Mouse (Mus musculus) megakaryocyte, adult 5-6 weeks (primary cell): Measurements from ENCODE around the gene Grin3b. TPM values are rescaled to one million over a fixed set of nuclear protein-coding genes. Genes with fewer than 3 reads are reported as not detected.

Experiments
- ATAC-seq: 2 replicates; pipeline ENCODE4 v1.8.0; 2016; ENCODE audit warnings: mild to moderate bottlenecking, inconsistent platforms; ENCODE audit not compliant: poor library complexity, severe bottlenecking
- total RNA-seq, 2 experiments: library from RNA; stranded (forward) in 1 of 2; stranded (reverse) in 1 of 2; fragments of 153-499, 151-499 nt in 1 of 2; fragments of 221-1000, 200-1000 nt in 1 of 2; gene quantifications; 2 replicates each; pipeline versions ENCODE4 v1.2.3 to v1.2.4; 2015 to 2017

Grin3b gene
- total RNA-seq, 2 experiments from 2014 or later = 0.18 TPM; not detected in 1

DNA sequence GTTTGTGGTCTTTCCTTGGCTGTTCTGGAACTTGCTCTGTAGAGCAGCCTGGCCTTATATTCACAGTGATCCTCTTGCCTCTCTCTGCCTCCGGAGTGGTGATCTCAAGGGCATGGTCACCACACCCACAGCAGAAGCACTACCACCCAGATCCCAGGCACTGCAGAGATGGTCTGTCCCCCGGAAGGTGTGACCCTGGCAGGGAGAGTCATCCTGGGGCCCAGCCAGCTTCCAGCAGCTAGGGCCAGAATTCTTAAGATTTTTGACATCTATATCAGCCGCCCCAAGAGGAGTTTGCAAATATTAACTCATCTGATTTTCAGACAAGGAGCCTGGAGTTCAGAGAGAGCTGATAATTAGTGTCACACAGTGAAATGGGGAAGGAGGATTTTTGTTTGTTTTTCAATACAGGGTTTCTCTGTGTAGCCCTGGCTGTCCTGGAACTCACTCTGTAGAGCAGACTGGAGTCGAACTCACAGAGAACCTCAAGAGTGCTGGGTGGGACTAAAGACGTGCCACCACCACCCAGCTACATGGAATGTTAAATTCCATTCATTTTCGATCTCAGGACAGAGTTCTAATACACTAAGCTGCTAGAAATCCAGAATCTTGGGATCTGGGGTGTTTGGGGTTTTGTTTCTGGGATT, 15.8 kb downstream of the Grin3b start:
- no peak for ATAC-seq

DNA sequence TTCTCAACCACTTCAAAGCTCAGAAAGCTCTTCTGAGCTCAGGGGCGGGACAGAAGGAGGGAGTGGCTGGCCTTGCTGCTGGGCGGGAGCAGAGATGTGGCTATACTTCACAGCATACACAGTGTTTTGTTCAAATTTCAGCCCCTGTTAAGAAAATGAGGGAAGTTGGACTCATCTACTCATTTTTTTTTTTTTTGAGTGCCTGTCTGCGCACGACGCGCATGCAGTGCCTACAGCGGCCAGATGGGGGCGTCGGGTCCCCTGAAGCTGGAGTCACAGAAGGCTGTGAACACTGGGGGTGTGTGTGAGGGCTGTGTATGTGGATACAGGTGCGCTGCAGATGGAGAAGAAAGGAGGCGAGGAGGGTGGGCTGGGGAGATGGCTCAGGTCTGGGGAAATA, 16.4 kb downstream of the Grin3b start:
- peak; percentile 45 for ATAC-seq

- ATAC-seq = no peak
Observed at GRCm38 (mm10) chr10:79987771-79988505, 17.4 kb downstream of the Grin3b start.

DNA sequence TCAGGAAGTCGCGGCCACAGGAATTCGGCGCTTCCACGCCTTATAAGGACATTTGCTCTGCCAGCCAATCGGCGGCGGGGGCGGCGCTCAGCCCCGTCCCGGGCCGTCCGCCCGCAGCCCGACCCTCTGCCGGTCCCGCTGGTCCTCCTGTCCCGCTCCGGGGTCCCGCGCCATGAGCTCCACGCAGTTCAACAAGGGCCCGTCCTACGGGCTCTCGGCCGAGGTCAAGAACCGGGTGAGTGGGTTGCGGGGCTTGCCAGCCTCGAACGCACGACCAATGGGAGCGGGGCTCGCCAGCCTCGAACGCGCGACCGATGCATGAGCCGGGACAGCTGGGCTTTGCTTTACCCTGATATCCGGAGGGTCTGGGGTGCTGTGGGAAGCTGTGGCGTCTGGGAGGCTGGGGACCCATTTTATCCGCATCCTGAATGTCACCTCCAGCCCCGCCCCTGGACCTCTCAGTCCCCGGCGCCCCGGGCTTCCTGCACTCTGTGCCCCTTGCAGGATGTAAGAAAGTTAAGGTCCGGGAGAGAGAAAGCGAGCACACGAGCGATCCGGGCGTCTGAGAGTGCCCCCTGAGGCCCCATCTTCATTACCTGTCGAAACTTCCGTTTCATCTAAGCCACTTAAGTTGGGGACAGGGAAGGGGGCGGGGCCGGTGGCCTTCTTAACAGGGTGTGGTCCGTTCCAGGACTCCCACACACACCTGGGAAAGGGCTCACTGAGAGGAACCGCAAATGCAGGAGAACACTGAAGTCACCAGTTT, 18.2 kb downstream of the Grin3b start, which contains the start of gene Cnn2:
TSS of gene Cnn2 (plus strand) at position 79 of the 766 bp plus-strand sequence.
- no peak for ATAC-seq

GRCm38 (mm10) chr10:79989272-79989786, 18.8 kb downstream of the Grin3b start:
- ATAC-seq = no peak

- no peak for ATAC-seq
Observed at GRCm38 (mm10) chr10:79989870-79990269, 19.4 kb downstream of the Grin3b start.

DNA sequence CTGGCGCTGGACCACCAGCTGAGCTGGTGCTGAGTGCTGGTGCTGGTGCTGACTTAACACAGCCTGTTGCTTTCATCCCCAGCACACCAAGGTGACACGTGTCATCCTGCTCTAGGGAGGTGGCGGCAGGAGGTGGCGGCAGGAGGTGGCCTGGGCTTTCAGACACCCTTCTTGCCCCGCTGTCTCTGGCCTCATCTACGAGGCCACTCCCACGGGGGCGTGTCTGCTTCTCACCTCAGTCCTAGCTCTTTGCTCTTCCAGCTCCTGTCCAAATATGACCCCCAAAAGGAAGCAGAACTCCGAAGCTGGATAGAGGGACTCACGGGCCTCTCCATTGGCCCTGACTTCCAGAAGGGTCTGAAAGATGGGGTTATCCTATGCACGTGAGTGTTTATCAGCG, 20.6 kb downstream of the Grin3b start:
- no peak for ATAC-seq

- no peak for ATAC-seq
Observed at GRCm38 (mm10) chr10:79991548-79991947, 21.0 kb downstream of the Grin3b start.

- peak; percentile 48 for ATAC-seq
Observed at GRCm38 (mm10) chr10:79994397-79995115, 24.0 kb downstream of the Grin3b start.

DNA sequence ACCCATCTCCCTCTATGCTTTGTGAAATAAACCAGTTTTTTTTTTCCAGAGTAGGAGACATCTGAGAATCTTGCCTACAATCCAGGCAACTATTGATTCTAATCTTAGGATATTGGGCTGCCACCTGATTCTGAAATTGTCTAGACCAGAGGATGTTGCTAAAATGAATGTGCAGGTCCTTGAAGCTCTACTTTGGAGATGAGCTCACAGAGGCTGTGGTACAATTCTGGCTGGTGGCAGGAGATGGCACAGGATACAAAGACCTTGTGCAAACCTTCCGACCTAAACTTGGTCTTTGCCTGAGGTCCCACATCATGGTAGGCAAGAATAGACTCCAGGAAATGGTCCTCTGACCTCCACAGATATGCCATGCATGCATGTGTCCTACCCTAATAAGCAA, 25.1 kb downstream of the Grin3b start:
- ATAC-seq = no peak

DNA sequence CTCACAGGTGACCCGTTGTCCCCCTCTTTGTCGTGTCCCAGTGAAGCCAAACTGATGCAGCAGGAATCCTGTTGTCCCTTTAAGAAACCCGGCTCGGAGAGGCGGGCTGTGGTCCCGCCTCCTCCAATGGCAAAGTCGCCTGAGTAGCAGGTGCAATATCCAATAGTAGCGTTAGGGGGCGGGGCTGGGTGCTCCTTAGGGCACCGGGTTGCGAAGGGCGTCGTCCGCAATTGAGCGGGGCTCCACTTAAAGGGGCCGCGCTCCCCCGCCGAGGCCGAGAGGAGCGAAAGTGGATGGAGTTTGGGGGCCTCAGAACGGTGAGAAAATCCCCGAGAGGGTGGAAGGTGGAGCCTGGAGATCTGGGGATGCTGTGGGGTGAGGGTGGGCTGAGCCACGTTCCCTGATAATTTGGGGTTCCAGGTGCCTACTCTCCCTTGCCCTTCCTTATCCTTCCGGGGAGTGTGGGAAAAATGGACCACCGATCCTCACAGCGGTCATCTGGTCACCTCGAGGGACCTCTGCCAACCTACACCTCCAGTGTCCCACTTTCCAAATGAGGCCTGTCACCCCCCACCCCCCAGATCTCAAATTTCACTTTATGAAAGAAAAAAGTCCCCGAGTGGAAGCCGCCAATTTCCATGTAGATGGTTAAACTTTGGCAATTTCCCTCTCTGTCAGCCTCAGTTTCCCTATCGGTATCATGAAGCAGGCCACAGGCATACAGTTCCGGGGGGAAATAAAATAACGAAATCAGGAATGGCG, 25.9 kb downstream of the Grin3b start, which contains the start of gene Abca7:
TSS of gene Abca7 (plus strand) at position 223 of the 762 bp plus-strand sequence.
- ATAC-seq = peak; percentile 87

- peak; percentile 41 for ATAC-seq
Observed at GRCm38 (mm10) chr10:79997034-79997760, 26.7 kb downstream of the Grin3b start.

GRCm38 (mm10) chr10:79997819-79998218, 27.3 kb downstream of the Grin3b start:
- no peak for ATAC-seq

DNA sequence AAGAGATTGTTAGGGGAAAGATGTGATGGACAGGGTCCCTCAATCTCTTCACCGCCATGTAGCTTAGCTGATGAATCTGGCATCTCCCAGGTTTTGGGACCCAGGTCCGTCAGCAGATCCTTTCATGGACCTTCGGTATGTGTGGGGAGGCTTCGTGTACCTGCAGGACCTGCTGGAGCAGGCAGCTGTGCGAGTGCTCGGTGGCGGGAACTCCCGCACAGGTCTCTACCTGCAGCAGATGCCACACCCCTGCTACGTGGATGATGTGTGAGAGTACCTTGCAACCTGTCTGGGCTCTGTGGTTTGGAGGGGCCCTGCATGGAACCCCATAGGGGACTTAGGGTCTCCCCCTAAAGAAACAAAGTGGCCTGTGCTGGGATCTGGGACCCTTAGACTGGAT, 31.4 kb downstream of the Grin3b start:
- no peak for ATAC-seq

DNA sequence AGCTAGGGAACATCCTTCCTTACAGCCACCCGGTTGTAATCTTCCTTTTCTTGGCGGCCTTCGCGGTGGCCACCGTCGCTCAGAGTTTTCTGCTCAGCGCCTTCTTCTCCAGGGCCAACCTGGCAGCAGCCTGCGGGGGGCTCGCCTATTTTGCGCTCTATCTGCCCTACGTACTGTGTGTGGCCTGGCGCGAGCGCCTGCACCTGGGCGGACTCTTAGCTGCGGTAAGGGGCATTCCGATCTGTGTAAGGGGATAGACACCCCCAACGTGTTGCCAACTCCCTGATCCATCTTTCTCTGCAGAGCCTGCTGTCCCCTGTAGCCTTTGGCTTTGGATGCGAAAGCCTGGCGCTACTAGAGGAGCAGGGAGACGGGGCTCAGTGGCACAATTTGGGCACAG, 32.3 kb downstream of the Grin3b start:
- no peak for ATAC-seq

DNA sequence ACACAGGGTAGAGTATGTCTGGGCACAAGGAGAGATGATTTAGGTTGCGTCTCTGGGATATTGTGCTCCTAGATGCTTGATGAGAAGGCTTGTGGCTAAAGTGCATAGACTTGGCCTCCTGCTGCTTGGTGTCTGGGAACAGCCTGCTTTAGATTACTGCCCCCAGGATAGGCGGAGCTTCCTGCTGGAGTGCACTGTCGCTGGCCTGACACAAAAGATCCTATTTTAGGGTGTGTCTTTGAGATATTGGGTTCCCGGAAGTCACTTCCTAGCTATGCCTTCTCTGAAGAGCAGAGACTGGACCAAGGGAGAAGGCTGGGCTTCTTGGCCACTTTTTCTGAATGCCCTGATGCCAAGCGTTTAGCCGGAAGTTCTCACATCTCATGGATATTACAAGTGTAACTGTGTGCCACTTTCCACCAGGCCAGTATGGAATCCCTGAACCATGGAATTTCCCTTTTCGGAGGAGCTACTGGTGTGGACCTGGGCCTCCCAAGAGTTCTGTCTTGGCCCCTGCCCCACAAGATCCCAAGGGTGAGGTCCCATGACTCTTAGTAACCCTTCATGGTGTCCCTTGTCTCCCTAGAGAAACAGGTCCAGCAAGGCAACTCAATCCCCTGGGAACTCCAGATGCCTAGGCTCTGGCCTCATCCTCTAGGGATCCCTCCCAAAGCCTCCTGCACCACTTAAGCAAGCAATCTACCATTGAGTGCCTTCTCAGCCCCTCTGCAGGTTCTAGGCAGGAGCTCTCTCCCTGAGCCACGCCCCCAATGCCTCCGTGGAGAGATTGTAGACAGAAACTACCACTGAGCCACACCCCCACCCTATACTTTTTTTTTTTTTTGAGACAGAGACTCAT, 33.1 kb downstream of the Grin3b start:
- ATAC-seq = no peak

DNA sequence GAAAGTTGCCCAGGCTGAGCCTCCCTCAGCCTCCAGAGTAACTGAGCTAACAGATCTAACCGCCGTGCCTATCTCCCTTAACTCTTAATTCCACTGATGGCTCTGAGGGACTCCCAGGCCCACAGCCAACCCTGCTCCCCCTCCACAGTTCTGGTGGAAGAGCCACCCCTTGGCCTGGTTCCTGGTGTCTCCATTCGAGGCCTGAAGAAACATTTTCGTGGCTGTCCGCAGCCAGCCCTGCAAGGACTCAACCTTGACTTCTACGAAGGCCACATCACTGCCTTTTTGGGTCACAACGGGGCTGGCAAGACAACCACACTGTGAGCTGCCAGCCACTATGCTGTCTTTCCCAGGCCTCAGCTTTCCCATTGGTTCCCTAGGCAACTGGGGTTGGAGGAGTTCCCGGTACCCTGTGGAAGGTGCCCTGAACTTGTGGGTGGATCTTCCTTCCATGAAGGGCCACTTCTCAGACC, 33.8 kb downstream of the Grin3b start:
- ATAC-seq = no peak

GRCm38 (mm10) chr10:80011740-80012139, 41.2 kb downstream of the Grin3b start:
- no peak for ATAC-seq
